18 mouse cellular contexts compared by ENCODE assay signal in genomic region chr4:115846656-115847055, GRCm38 (mm10). TPM values are rescaled to one million over a fixed set of nuclear protein-coding genes. Genes with fewer than 3 reads are reported as not detected.
A peak's percentile ranks its signal among the peaks of the same experiment; 100 is the strongest.
DNase-seq lines count a peak whose midpoint lies in the region; ATAC-seq and TF ChIP-seq lines count a peak whose summit lies in the region.
"Had no signal": no experiment of that assay in that cellular context is flagged by ENCODE, and none has a peak within 500 bp of the region (broad histone marks: within the 10 kb centered on the region; RNA-seq: fewer than 3 reads in every experiment).

No protein-coding gene starts in this region.

- H3K27me3 ChIP-seq in liver, embryonic 14.5 days (ENCODE audit: control insufficient read depth, insufficient read depth, low read length), result no peaks in the 10 kb centered on the region
- H3K27me3 ChIP-seq: hindbrain, embryonic 15.5 days; limb, embryonic 15.5 days had no signal

- no peak for TF ChIP-seq EP300 in liver, embryonic 14.5 days (IDR thresholded peaks at IDR 0.05; ENCODE audit: low read depth)

- no peak for TF ChIP-seq CTCF in gastrocnemius, adult 2 months (IDR thresholded peaks at IDR 0.05)
- TF ChIP-seq CTCF in liver, embryonic 14.5 days (IDR thresholded peaks at IDR 0.05; ENCODE audit: low read depth), result no peak

- peak overlapping the region; percentile 23 for H3K9ac ChIP-seq in liver, embryonic 14.5 days (replicated peaks)
- H3K9ac ChIP-seq: hindbrain, embryonic 15.5 days; limb, embryonic 15.5 days had no signal

- H3K9me3 ChIP-seq in liver, embryonic 14.5 days (ENCODE audit: control insufficient read depth, low read length), result no peaks in the 10 kb centered on the region
- H3K9me3 ChIP-seq: hindbrain, embryonic 15.5 days; limb, embryonic 15.5 days had no signal

- H3K4me3 ChIP-seq in gastrocnemius, adult 2 months, result no peak overlapping the region
- H3K4me3 ChIP-seq in liver, embryonic 14.5 days (ENCODE audit: insufficient read depth in 1 of 2, low read depth in 2 of 2, low read length in 2 of 2), result no peak overlapping the region
- H3K4me3 ChIP-seq: hindbrain, embryonic 15.5 days; left cerebral cortex, adult 2 months; limb, embryonic 15.5 days had no signal

- 54% methylated on average over 2 of the region's 2 CpGs for WGBS in liver, embryonic 14.5 days (ENCODE audit: insufficient replicate concordance)

- peaks cover 53 to 70% of the 10 kb centered on the region in 2 experiments for H3K4me1 ChIP-seq in liver, embryonic 14.5 days (replicated peaks; ENCODE audit: control insufficient read depth in 2 of 2, insufficient read depth in 2 of 2, low read length in 1 of 2)
- H3K4me1 ChIP-seq: hindbrain, embryonic 15.5 days; limb, embryonic 15.5 days had no signal

- no peak overlapping the region for H3K4me2 ChIP-seq in liver, embryonic 14.5 days (ENCODE audit: low read depth)
- H3K4me2 ChIP-seq: hindbrain, embryonic 15.5 days; limb, embryonic 15.5 days had no signal

- intact Hi-C loops in gastrocnemius, adult 2 months (cut with DNase I), result no loop called here

- DNase-seq in gastrocnemius, adult 2 months, result no peak
- no peak for DNase-seq in gastrocnemius, postnatal 10 days
- peak; percentile 13 to 41 for DNase-seq in kidney, postnatal 36 days
- DNase-seq in kidney, adult 8-10 months, result no peak
- DNase-seq in Muller cell, postnatal 12 days (ENCODE audit: inconsistent ontology term), result peak; percentile 20
- DNase-seq in liver, embryonic 14.5 days (ENCODE audit: low read depth in 3 of 3, low spot score in 3 of 3), result no peak
- DNase-seq in thymus, postnatal 14 days, result no peak
- no peak for DNase-seq in spleen, adult 18-20 months
- DNase-seq: cerebellum, postnatal 36 days; right cerebral cortex, postnatal 4 days; thymus, postnatal 25 days had no signal

- H3K36me3 ChIP-seq in liver, embryonic 14.5 days (replicated peaks; ENCODE audit: control insufficient read depth, insufficient read depth, low read depth), result peaks cover 45% of the 10 kb centered on the region
- H3K36me3 ChIP-seq: hindbrain, embryonic 15.5 days had no signal

- ATAC-seq in liver, embryonic 14.5 days (ENCODE audit: insufficient read depth), result no peak

- H3K27ac ChIP-seq in gastrocnemius, adult 2 months, result peak overlapping the region; percentile 20; the same call in 1 of the 2 replicates
- H3K27ac ChIP-seq in liver, embryonic 14.5 days, result peak overlapping the region; percentile 78
- H3K27ac ChIP-seq: hindbrain, embryonic 15.5 days; left cerebral cortex, adult 2 months; limb, embryonic 15.5 days had no signal

RNA-seq across cellular contexts. Expression of gene Mknk1, which starts 7.7 kb away (rescaled TPM):
- total RNA-seq in gastrocnemius, adult 2 months (2021), result 10 to 100 TPM; 24.4 to 28.0 TPM
- 10 to 100 TPM; 28.9 to 30.6 TPM for total RNA-seq in gastrocnemius, postnatal 10 days (2021)
- polyA plus RNA-seq in liver, embryonic 14.5 days (2012; rRNA removed), result 29.1 and 34.8 TPM in 2 replicates
- polyA plus RNA-seq in liver, embryonic 14.5 days (2014; fragmentation: Nextera tagmentation; extraction: Ambion mirVana), result 21.3 and 24.7 TPM in 2 replicates

RNA-seq across cellular contexts. Expression of gene Mob3c, which starts 18.8 kb away (rescaled TPM):
- total RNA-seq in gastrocnemius, adult 2 months (2021), result 1 to 10 TPM; 2.3 to 4.0 TPM
- total RNA-seq in gastrocnemius, postnatal 10 days (2021), result 1 to 10 TPM; 4.8 to 5.6 TPM
- 3.6 and 5.6 TPM in 2 replicates for polyA plus RNA-seq in liver, embryonic 14.5 days (2012; rRNA removed)
- 4.2 and 5.0 TPM in 2 replicates for polyA plus RNA-seq in liver, embryonic 14.5 days (2014; fragmentation: Nextera tagmentation; extraction: Ambion mirVana)

RNA-seq across cellular contexts. Expression of gene Kncn, which starts 37.5 kb away (rescaled TPM):
- not detected for total RNA-seq in gastrocnemius, adult 2 months (2021)
- total RNA-seq in gastrocnemius, postnatal 10 days (2021), result not detected
- polyA plus RNA-seq in liver, embryonic 14.5 days (2012; rRNA removed), result 0.01 TPM in 1 of 2 replicates, not detected in the other
- polyA plus RNA-seq in liver, embryonic 14.5 days (2014; fragmentation: Nextera tagmentation; extraction: Ambion mirVana), result 0.05 TPM in 1 of 2 replicates, not detected in the other
- total RNA-seq: heart, adult 18-20 months; megakaryocyte-erythroid progenitor cell, adult 5-6 weeks had no signal
- polyA plus RNA-seq: C2C12; limb, embryonic 15.5 days; stomach, embryonic 14.5 days had no signal

RNA-seq across cellular contexts. Expression of gene 6430628N08Rik, which starts 43.8 kb away (rescaled TPM):
- total RNA-seq in gastrocnemius, adult 2 months (2021), result not detected
- not detected for total RNA-seq in gastrocnemius, postnatal 10 days (2021)
- polyA plus RNA-seq in liver, embryonic 14.5 days (2012; rRNA removed), result not detected in 2 replicates
- not detected in 2 replicates for polyA plus RNA-seq in liver, embryonic 14.5 days (2014; fragmentation: Nextera tagmentation; extraction: Ambion mirVana)
- total RNA-seq: heart, adult 18-20 months; megakaryocyte-erythroid progenitor cell, adult 5-6 weeks had no signal
- polyA plus RNA-seq: C2C12; limb, embryonic 15.5 days; stomach, embryonic 14.5 days had no signal

Comparison
In these comparisons a context has a peak if more than half of its experiments do, and no peak if none do; other contexts are left out.
1. DNase-seq: peak in kidney, postnatal 36 days (2 of 2) and Muller cell, postnatal 12 days (single experiment); none in gastrocnemius, adult 2 months (single experiment), gastrocnemius, postnatal 10 days (single experiment), kidney, adult 8-10 months (0 of 2), liver, embryonic 14.5 days (0 of 3), thymus, postnatal 14 days (single experiment) and spleen, adult 18-20 months (0 of 2).